Mouse (Mus musculus) intestine, embryonic 14.5 days (tissue): Measurements from ENCODE around the gene Gm44503. TPM values are rescaled to one million over a fixed set of nuclear protein-coding genes. Genes with fewer than 3 reads are reported as not detected.
A peak's percentile ranks its signal among the peaks of the same experiment; 100 is the strongest.

Experiments
- ATAC-seq: fragments of 200-750 bp; cut with Nextera tagmentation; replicated peaks from 2 replicates; pipeline ENCODE4 v1.8.0; 2017; ENCODE audit warnings: low read depth, moderate number of reproducible peaks, moderate TSS enrichment, moderate library complexity; ENCODE audit not compliant: low FRiP score, low TSS enrichment
- DNase-seq: peaks from one replicate; pipeline ENCODE4 v3.0.0-alpha.2; 2018; ENCODE audit warnings: low spot score
- H3K27ac ChIP-seq: fragments of 300-500 bp; sonication (generic); 2 replicates; pipeline ENCODE4 v1.5.1; 2014; ENCODE audit warnings: low read depth, mild to moderate bottlenecking, control low read depth
- H3K27me3 ChIP-seq: fragments of 300-500 bp; sonication (generic); replicated peaks from 2 replicates; pipeline ENCODE4 v1.6.1; 2014; ENCODE audit warnings: low read length, control low read depth; ENCODE audit not compliant: control insufficient read depth, insufficient read depth
- H3K36me3 ChIP-seq: fragments of 300-500 bp; sonication (generic); 2 replicates; pipeline ENCODE4 v1.6.1; 2014; ENCODE audit warnings: low read length, control low read depth; ENCODE audit not compliant: control insufficient read depth, insufficient read depth
- H3K4me1 ChIP-seq: fragments of 300-500 bp; sonication (generic); replicated peaks from 2 replicates; pipeline ENCODE4 v1.6.1; 2014; ENCODE audit warnings: low read length, control low read depth, mixed read lengths; ENCODE audit not compliant: control insufficient read depth, insufficient read depth
- H3K4me2 ChIP-seq: fragments of 300-500 bp; sonication (generic); 2 replicates; pipeline ENCODE4 v1.6.1; 2014; ENCODE audit warnings: low read length
- H3K4me3 ChIP-seq: fragments of 300-500 bp; sonication (generic); 2 replicates; pipeline ENCODE4 v1.5.1; 2014; ENCODE audit warnings: low read depth, low read length, control low read depth, mixed read lengths
- H3K9ac ChIP-seq: fragments of 300-500 bp; sonication (generic); 2 replicates; pipeline ENCODE4 v1.6.1; 2014; ENCODE audit warnings: mild to moderate bottlenecking, low read length
- H3K9me3 ChIP-seq: fragments of 300-500 bp; sonication (generic); 2 replicates; pipeline ENCODE4 v1.6.1; 2016; ENCODE audit warnings: low read length, control low read depth; ENCODE audit not compliant: control insufficient read depth
- WGBS: fragments of 180-500 bp; shearing (Covaris S2); extraction: QIAGEN DNeasy Blood & Tissue Kit; methylation state at CpG from one replicate; pipeline ENCODE4 v1.1.7; 2014; 5-methylcytosine and 5-hydroxymethylcytosine counted together
- polyA plus RNA-seq: library from polyadenylated mRNA; unstranded; fragments of >200 nt; fragmentation: Nextera tagmentation; extraction: Ambion mirVana; gene quantifications from 2 replicates; pipeline ENCODE4 v1.2.1, GENCODE M21; 2014

The Gm44503 gene
- polyA plus RNA-seq, 1 experiment from 2014 or later: not detected

DNA sequence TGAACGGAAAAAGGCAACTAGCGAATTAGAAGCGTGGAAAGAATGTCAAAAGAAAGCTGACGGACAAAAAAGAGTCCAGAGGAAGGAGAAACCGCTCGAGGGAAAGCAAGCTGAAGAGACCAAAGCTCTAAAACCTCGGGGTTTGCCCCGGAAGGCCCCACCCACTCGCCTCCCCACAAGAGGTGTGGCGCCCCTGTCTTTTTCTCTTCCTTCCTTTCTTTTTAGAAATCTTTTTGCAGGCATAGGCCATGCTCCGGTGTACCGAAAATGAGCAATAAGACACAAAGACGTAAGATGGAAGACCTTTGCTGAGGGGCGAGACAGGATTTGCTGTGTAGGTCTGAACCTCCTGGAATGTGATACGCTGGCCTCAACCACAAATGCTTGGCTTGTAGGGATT lies 3.3 kb downstream of the Gm44503 start:
- WGBS: 79% methylated on average over 15 of the region's 15 CpGs
- no peak for DNase-seq
- no peaks in the 10 kb centered on the region for H3K9me3 ChIP-seq
- no peak overlapping the region for H3K4me3 ChIP-seq
- H3K36me3 ChIP-seq: no peaks in the 10 kb centered on the region
- ATAC-seq: no peak
- H3K27ac ChIP-seq: no peak overlapping the region
- H3K4me2 ChIP-seq: no peak overlapping the region
- H3K4me1 ChIP-seq: 0 out of 2 replicates have a peak, but pooled peaks cover 3% of the 10 kb centered on the region
- H3K27me3 ChIP-seq: no peaks in the 10 kb centered on the region
- H3K9ac ChIP-seq: no peak overlapping the region

DNA sequence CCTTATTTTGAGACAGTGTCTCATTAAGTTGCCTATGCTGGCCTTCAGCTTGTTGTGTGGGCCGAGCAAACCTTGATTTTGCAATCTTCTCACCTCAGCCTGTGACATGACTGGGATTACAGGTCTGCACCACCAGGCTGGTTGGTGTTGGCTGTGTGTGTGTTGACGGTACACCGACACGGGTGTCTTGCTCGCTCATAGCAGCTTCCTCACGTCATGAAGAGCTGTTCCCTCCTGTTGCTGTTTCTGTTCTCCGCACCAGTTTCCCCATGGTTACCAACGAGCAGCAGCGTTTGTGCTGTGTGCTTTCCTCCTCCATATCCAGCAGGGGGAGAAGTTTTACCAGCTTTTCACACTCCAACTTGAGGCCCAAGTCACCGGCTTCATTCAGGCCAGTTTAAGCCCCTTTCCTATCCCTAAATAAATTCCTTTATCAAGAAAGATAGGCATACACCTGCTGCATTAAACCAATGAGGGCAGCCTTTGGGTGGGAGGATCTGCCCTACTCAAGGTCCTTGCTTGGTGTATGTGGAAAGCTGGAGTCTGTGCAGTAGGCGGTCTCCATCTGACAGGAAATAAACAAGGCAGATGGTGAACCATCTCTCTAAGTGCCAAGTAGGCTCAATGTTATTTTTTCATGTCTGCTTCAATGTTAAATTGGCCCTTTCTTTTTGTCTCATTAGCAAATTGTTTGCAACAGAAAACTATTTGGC lies 9.9 kb downstream of the Gm44503 start:
- Histone ChIP-seq H3K36me3 (no peaks in the 10 kb centered on the region), H3K27me3 (no peaks in the 10 kb centered on the region), H3K9me3 (no peaks in the 10 kb centered on the region), H3K4me3 (no peak overlapping the region), H3K27ac (no peak overlapping the region), H3K4me1 (no peaks in the 10 kb centered on the region), H3K4me2 (no peak overlapping the region), H3K9ac (no peak overlapping the region)
- ATAC-seq (peak; percentile 58; the same call in 1 of the 2 replicates), DNase-seq (peak; percentile 61)
- WGBS: 38% methylated on average over 11 of the region's 11 CpGs

DNA sequence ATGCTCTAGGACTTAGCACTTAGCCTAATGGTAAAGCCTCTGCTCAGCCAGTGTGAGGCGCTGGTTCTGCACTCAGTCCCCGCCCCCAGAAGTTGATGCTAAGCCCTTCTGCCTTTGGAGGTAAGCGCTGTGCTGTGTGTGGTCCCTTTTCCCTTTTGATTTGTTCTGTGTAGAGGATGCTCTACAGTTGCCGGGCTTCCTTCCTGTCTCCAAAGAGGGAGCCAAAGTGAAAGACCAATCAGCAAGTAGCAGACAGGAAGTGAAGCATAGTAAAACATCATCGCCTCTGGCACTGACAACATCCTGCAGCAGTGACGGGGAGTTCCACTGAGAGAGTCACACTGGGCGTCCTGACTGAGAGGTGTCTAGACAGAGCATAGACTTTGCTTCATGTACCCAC lies 11.2 kb downstream of the Gm44503 start:
- 63% methylated on average over 7 of the region's 7 CpGs for WGBS
- Histone ChIP-seq H3K27ac (no peak overlapping the region), H3K9me3 (no peaks in the 10 kb centered on the region), H3K36me3 (no peaks in the 10 kb centered on the region), H3K4me3 (no peak overlapping the region), H3K4me2 (no peak overlapping the region), H3K27me3 (no peaks in the 10 kb centered on the region), H3K4me1 (no peaks in the 10 kb centered on the region), H3K9ac (no peak overlapping the region)
- ATAC-seq (0 out of 2 replicates have a peak, but pooled peaks have one; percentile 32), DNase-seq (no peak)

GRCm38 (mm10) chr9:72972435-72972834 lies 13.8 kb downstream of the Gm44503 start:
- H3K9me3 ChIP-seq: no peaks in the 10 kb centered on the region
- ATAC-seq (no peak), DNase-seq (no peak)
- H3K4me3 ChIP-seq: no peak overlapping the region
- no peak overlapping the region for H3K9ac ChIP-seq
- no peak overlapping the region for H3K27ac ChIP-seq
- no peaks in the 10 kb centered on the region for H3K36me3 ChIP-seq
- WGBS: 90% methylated on average over 5 of the region's 5 CpGs
- no peaks in the 10 kb centered on the region for H3K4me1 ChIP-seq
- no peak overlapping the region for H3K4me2 ChIP-seq
- no peaks in the 10 kb centered on the region for H3K27me3 ChIP-seq

DNA sequence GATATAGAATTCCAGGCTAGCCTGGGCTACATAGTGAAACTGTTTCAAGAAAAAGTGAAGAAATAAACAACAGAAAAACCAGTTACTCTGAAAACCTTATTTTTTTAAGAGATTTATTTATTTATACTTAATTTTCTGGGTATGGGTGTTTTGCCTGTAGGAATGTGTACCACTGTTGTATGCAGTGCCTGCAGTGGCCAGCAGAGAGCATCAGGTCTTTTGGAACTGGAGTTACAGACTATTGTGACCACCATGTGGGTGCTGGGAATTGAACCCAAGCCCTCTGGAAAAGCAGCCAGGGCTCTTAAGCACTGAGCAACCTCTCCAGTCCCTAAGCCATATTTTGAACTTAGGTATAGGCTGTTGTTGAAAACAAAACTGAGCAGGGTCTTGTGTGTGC lies 14.3 kb downstream of the Gm44503 start:
- Histone ChIP-seq H3K36me3 (no peaks in the 10 kb centered on the region), H3K9ac (no peak overlapping the region), H3K4me1 (no peaks in the 10 kb centered on the region), H3K9me3 (no peaks in the 10 kb centered on the region), H3K27ac (no peak overlapping the region), H3K27me3 (no peaks in the 10 kb centered on the region), H3K4me2 (no peak overlapping the region), H3K4me3 (no peak overlapping the region)
- DNase-seq (no peak), ATAC-seq (no peak)

GRCm38 (mm10) chr9:72974734-72975133 lies 16.1 kb downstream of the Gm44503 start:
- WGBS: 87% methylated on average over 5 of the region's 5 CpGs
- DNase-seq: no peak
- no peaks in the 10 kb centered on the region for H3K4me1 ChIP-seq
- no peaks in the 10 kb centered on the region for H3K27me3 ChIP-seq
- H3K27ac ChIP-seq: no peak overlapping the region
- no peak overlapping the region for H3K4me3 ChIP-seq
- no peak for ATAC-seq
- H3K9ac ChIP-seq: no peak overlapping the region
- H3K9me3 ChIP-seq: no peaks in the 10 kb centered on the region
- no peaks in the 10 kb centered on the region for H3K36me3 ChIP-seq
- no peak overlapping the region for H3K4me2 ChIP-seq

DNA sequence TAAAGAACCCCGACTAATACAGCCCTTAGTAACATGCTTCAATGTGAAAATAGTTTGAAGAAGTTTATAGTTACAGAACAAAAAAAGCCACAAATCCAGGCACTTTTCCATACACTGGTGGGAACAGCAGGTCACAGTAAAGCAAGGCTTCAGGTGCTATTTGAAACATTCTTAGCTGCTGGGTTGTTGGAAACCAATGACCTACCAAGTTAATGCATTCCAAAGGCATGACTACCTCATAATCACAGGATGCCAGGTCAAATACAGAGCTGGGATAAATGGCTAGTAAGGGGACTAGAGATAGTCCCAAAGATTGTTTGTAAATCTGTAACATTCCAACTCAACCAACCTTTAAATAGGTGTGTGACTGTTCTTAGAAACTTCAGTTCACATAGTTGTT lies 16.6 kb downstream of the Gm44503 start:
- no peak overlapping the region for H3K4me2 ChIP-seq
- H3K36me3 ChIP-seq: no peaks in the 10 kb centered on the region
- no peak overlapping the region for H3K4me3 ChIP-seq
- 89% methylated on average over 1 of the region's 1 CpGs for WGBS
- no peaks in the 10 kb centered on the region for H3K9me3 ChIP-seq
- DNase-seq (no peak), ATAC-seq (no peak)
- no peak overlapping the region for H3K9ac ChIP-seq
- no peaks in the 10 kb centered on the region for H3K27me3 ChIP-seq
- no peaks in the 10 kb centered on the region for H3K4me1 ChIP-seq
- no peak overlapping the region for H3K27ac ChIP-seq

DNA sequence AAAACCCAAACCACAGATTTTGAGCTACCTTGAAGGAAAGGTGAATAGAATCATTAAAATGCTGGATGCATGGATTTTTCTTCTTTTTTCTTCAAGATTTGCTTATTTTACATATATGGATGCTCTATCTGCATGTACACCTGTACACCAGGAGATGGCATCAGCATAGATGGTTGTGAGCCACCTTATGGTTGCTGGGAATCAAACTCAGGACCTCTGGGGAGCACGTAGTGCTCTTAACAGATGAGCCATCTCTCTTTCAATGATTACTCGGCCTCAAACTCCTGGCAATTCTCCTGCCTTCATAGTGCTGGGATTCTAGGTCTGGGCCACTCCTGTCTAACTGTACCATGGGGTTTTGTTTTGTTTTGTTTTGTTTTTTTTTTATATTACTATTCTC lies 24.4 kb downstream of the Gm44503 start:
- no peak for DNase-seq
- Histone ChIP-seq H3K9ac (no peak overlapping the region), H3K4me2 (no peak overlapping the region), H3K4me1 (peaks cover 6% of the 10 kb centered on the region; the same call in 1 of the 2 replicates), H3K4me3 (no peak overlapping the region), H3K9me3 (no peaks in the 10 kb centered on the region), H3K27me3 (no peaks in the 10 kb centered on the region), H3K27ac (no peak overlapping the region), H3K36me3 (no peaks in the 10 kb centered on the region)
- WGBS: 68% methylated on average over 2 of the region's 2 CpGs
- ATAC-seq: no peak
